In genomic region chr2:164407708-164408107, GRCm38 (mm10) we compare ENCODE assay signal across 8 mouse cellular contexts. TPM values are rescaled to one million over a fixed set of nuclear protein-coding genes. Genes with fewer than 3 reads are reported as not detected.
DNase-seq lines count a peak whose midpoint lies in the region; ATAC-seq and TF ChIP-seq lines count a peak whose summit lies in the region.

No protein-coding gene starts in this region.

- no peak overlapping the region for H3K27ac ChIP-seq in hindbrain, postnatal 0 days
- no peak overlapping the region for H3K27ac ChIP-seq in midbrain, embryonic 14.5 days (replicated peaks; ENCODE audit: low read depth, low read length)
- no peak overlapping the region for H3K27ac ChIP-seq in stomach, embryonic 15.5 days

- peaks cover 53% of the 10 kb centered on the region for H3K27me3 ChIP-seq in hindbrain, postnatal 0 days (ENCODE audit: insufficient read depth, low read length)
- H3K27me3 ChIP-seq in midbrain, embryonic 14.5 days (ENCODE audit: control insufficient read depth, insufficient read depth, low read length) = peaks cover 71% of the 10 kb centered on the region
- H3K27me3 ChIP-seq in stomach, embryonic 15.5 days (replicated peaks) = peaks cover 51% of the 10 kb centered on the region

- no peaks in the 10 kb centered on the region for H3K9me3 ChIP-seq in hindbrain, postnatal 0 days (ENCODE audit: low read length)
- H3K9me3 ChIP-seq in midbrain, embryonic 14.5 days (ENCODE audit: control insufficient read depth, low read length) = no peaks in the 10 kb centered on the region
- no peaks in the 10 kb centered on the region for H3K9me3 ChIP-seq in stomach, embryonic 15.5 days

- no peak overlapping the region for H3K4me2 ChIP-seq in hindbrain, postnatal 0 days (ENCODE audit: low read depth, low read length)
- no peak overlapping the region for H3K4me2 ChIP-seq in midbrain, embryonic 14.5 days (ENCODE audit: low read length)
- 0 out of 2 replicates have a peak overlapping the region, but pooled peaks have one; percentile 27 for H3K4me2 ChIP-seq in stomach, embryonic 15.5 days

- TF ChIP-seq CTCF in hindbrain, postnatal 0 days (IDR thresholded peaks at IDR 0.05; ENCODE audit: low read depth) = peak; percentile 92

- intact Hi-C loops in left cerebral cortex, postnatal 14 days (cut with DNase I) = loop anchor here (5.0 kb wide), 1 partner anchor 305 kb away; no protein-coding TSS in a partner anchor

- 1% methylated on average over 22 of the region's 22 CpGs for WGBS in hindbrain, postnatal 0 days
- under 1% methylated on average over 22 of the region's 22 CpGs for WGBS in midbrain, embryonic 14.5 days
- 2% methylated on average over 22 of the region's 22 CpGs for WGBS in stomach, embryonic 15.5 days

- no peak overlapping the region for H3K9ac ChIP-seq in hindbrain, postnatal 0 days (replicated peaks; ENCODE audit: low read length)
- H3K9ac ChIP-seq in midbrain, embryonic 14.5 days (replicated peaks; ENCODE audit: low read length) = no peak overlapping the region
- H3K9ac ChIP-seq in stomach, embryonic 15.5 days = no peak overlapping the region

- H3K4me3 ChIP-seq in hindbrain, postnatal 0 days (ENCODE audit: low read length) = no peak overlapping the region
- H3K4me3 ChIP-seq in midbrain, embryonic 14.5 days (replicated peaks; ENCODE audit: low read depth, low read length) = no peak overlapping the region
- no peak overlapping the region for H3K4me3 ChIP-seq in stomach, embryonic 15.5 days (replicated peaks)

- DNase-seq in ovary, postnatal 14 days (ENCODE audit: low spot score) = peak; percentile 69
- no peak for DNase-seq in ovary, postnatal 10 days (ENCODE audit: low spot score)
- DNase-seq in cerebellum, adult 8-10 months = peak; percentile 54
- DNase-seq in hindbrain, postnatal 0 days (ENCODE audit: low spot score) = peak; percentile 83
- DNase-seq in left cerebral cortex, postnatal 14 days (ENCODE audit: low spot score in 2 of 2) = peak; percentile 60 to 79
- peak; percentile 89 for DNase-seq in midbrain, embryonic 14.5 days

- peaks cover 11% of the 10 kb centered on the region for H3K4me1 ChIP-seq in hindbrain, postnatal 0 days (ENCODE audit: insufficient read depth, low read length)
- H3K4me1 ChIP-seq in midbrain, embryonic 14.5 days (ENCODE audit: control insufficient read depth, insufficient read depth, low read length) = peaks cover 5% of the 10 kb centered on the region
- H3K4me1 ChIP-seq in stomach, embryonic 15.5 days = peaks cover 22% of the 10 kb centered on the region

- H3K36me3 ChIP-seq in hindbrain, postnatal 0 days (ENCODE audit: insufficient read depth, low read length) = no peaks in the 10 kb centered on the region
- no peaks in the 10 kb centered on the region for H3K36me3 ChIP-seq in midbrain, embryonic 14.5 days (ENCODE audit: control insufficient read depth, insufficient read depth, low read length)
- no peaks in the 10 kb centered on the region for H3K36me3 ChIP-seq in stomach, embryonic 15.5 days

- peak; percentile 80; the same call in 1 of the 2 replicates for ATAC-seq in frontal cortex, adult (ENCODE audit: low TSS enrichment)
- ATAC-seq in hindbrain, postnatal 0 days = peak; percentile 48; the same call in 1 of the 2 replicates
- ATAC-seq in midbrain, embryonic 14.5 days (ENCODE audit: low FRiP score, low TSS enrichment) = no peak; the same call in 1 of the 2 replicates
- ATAC-seq in stomach, embryonic 15.5 days (ENCODE audit: insufficient read depth, low FRiP score, low read depth) = no peak

RNA-seq across cellular contexts. Expression of gene Matn4, which starts 2.7 kb away (rescaled TPM):
- total RNA-seq in hindbrain, postnatal 0 days (2014; rRNA removed) = 4.9 and 8.2 TPM in 2 replicates
- 4.7 and 5.0 TPM in 2 replicates for polyA plus RNA-seq in hindbrain, postnatal 0 days (2015; fragmentation: Nextera tagmentation; extraction: Ambion mirVana)
- total RNA-seq in left cerebral cortex, postnatal 14 days (2021) = 10 to 100 TPM; 13.4 to 15.0 TPM
- polyA plus RNA-seq in midbrain, embryonic 14.5 days (2014; fragmentation: Nextera tagmentation; extraction: Ambion mirVana) = not detected in 2 replicates
- 12.4 and 14.7 TPM in 2 replicates for polyA plus RNA-seq in stomach, embryonic 15.5 days (2015; fragmentation: Nextera tagmentation; extraction: Ambion mirVana)

RNA-seq across cellular contexts. Expression of gene Rbpjl, which starts 4.8 kb away (rescaled TPM):
- total RNA-seq in hindbrain, postnatal 0 days (2014; rRNA removed) = 0.22 TPM in 1 of 2 replicates, not detected in the other
- 0.14 and 0.21 TPM in 2 replicates for polyA plus RNA-seq in hindbrain, postnatal 0 days (2015; fragmentation: Nextera tagmentation; extraction: Ambion mirVana)
- total RNA-seq in left cerebral cortex, postnatal 14 days (2021) = under 1 TPM; 0.32 to 0.42 TPM
- polyA plus RNA-seq in midbrain, embryonic 14.5 days (2014; fragmentation: Nextera tagmentation; extraction: Ambion mirVana) = not detected in 2 replicates
- polyA plus RNA-seq in stomach, embryonic 15.5 days (2015; fragmentation: Nextera tagmentation; extraction: Ambion mirVana) = 49.2 and 72.3 TPM in 2 replicates

RNA-seq across cellular contexts. Expression of gene Slpi, which starts 18.8 kb away (rescaled TPM):
- total RNA-seq in hindbrain, postnatal 0 days (2014; rRNA removed) = 4.3 TPM in 1 of 2 replicates, not detected in the other
- polyA plus RNA-seq in hindbrain, postnatal 0 days (2015; fragmentation: Nextera tagmentation; extraction: Ambion mirVana) = 0.40 and 0.82 TPM in 2 replicates
- not detected for total RNA-seq in left cerebral cortex, postnatal 14 days (2021)
- not detected in 2 replicates for polyA plus RNA-seq in midbrain, embryonic 14.5 days (2014; fragmentation: Nextera tagmentation; extraction: Ambion mirVana)
- 5.2 and 12.0 TPM in 2 replicates for polyA plus RNA-seq in stomach, embryonic 15.5 days (2015; fragmentation: Nextera tagmentation; extraction: Ambion mirVana)

RNA-seq across cellular contexts. Expression of gene Sdc4, which starts 36.0 kb away (rescaled TPM):
- 31.1 and 34.1 TPM in 2 replicates for total RNA-seq in hindbrain, postnatal 0 days (2014; rRNA removed)
- 36.7 and 39.5 TPM in 2 replicates for polyA plus RNA-seq in hindbrain, postnatal 0 days (2015; fragmentation: Nextera tagmentation; extraction: Ambion mirVana)
- total RNA-seq in left cerebral cortex, postnatal 14 days (2021) = 10 to 100 TPM; 60.0 to 79.0 TPM
- 2.4 and 4.9 TPM in 2 replicates for polyA plus RNA-seq in midbrain, embryonic 14.5 days (2014; fragmentation: Nextera tagmentation; extraction: Ambion mirVana)
- polyA plus RNA-seq in stomach, embryonic 15.5 days (2015; fragmentation: Nextera tagmentation; extraction: Ambion mirVana) = 132 and 135 TPM in 2 replicates

RNA-seq across cellular contexts. Expression of gene Sys1, which starts 49.1 kb away (rescaled TPM):
- total RNA-seq in hindbrain, postnatal 0 days (2014; rRNA removed) = 165 and 315 TPM in 2 replicates
- 108 and 113 TPM in 2 replicates for polyA plus RNA-seq in hindbrain, postnatal 0 days (2015; fragmentation: Nextera tagmentation; extraction: Ambion mirVana)
- total RNA-seq in left cerebral cortex, postnatal 14 days (2021) = 10 to 100 TPM; 38.0 to 44.4 TPM
- 93.1 and 97.2 TPM in 2 replicates for polyA plus RNA-seq in midbrain, embryonic 14.5 days (2014; fragmentation: Nextera tagmentation; extraction: Ambion mirVana)
- 60.6 and 61.8 TPM in 2 replicates for polyA plus RNA-seq in stomach, embryonic 15.5 days (2015; fragmentation: Nextera tagmentation; extraction: Ambion mirVana)

Comparison
In these comparisons a context has a peak if more than half of its experiments do, and no peak if none do; other contexts are left out.
1. ATAC-seq: peak in frontal cortex, adult (single experiment) and hindbrain, postnatal 0 days (single experiment); none in midbrain, embryonic 14.5 days (single experiment) and stomach, embryonic 15.5 days (single experiment).
2. RNA of gene Rbpjl, which starts 4.8 kb away (polyA plus RNA-seq): 49.2 to 72.3 TPM in stomach, embryonic 15.5 days; 0.14 to 0.21 TPM in hindbrain, postnatal 0 days and not detected in midbrain, embryonic 14.5 days; every median in the first group is over 10 times any median in the second.